Mouse (Mus musculus) kidney, adult 2 months (tissue): ENCODE measurements around the gene Rnft2. TPM values are rescaled to one million over a fixed set of nuclear protein-coding genes. Genes with fewer than 3 reads are reported as not detected.

Experiments used
- DNase-seq: peaks from one replicate; pipeline ENCODE4 v3.0.0; 2021
- H3K27ac ChIP-seq: fragments of 200-500 bp; 2 replicates; pipeline ENCODE4 v1.5.1; 2012; ENCODE audit warnings: low read depth, low read length, control low read depth, inconsistent platforms; ENCODE audit not compliant: insufficient read depth
- H3K27me3 ChIP-seq: fragments of 200-500 bp; replicated peaks from 2 replicates; pipeline ENCODE4 v1.6.1; 2012; ENCODE audit warnings: mild to moderate bottlenecking, moderate library complexity, low read length, inconsistent platforms; ENCODE audit not compliant: control insufficient read depth, insufficient read depth
- H3K36me3 ChIP-seq: fragments of 200-500 bp; 2 replicates; pipeline ENCODE4 v1.6.1; 2012; ENCODE audit warnings: mild to moderate bottlenecking, moderate library complexity, low read length, inconsistent platforms; ENCODE audit not compliant: control insufficient read depth, insufficient read depth
- H3K4me1 ChIP-seq: fragments of 200-500 bp; 2 replicates; pipeline ENCODE4 v1.6.1; 2011; ENCODE audit warnings: low read length; ENCODE audit not compliant: control insufficient read depth, insufficient read depth
- H3K4me3 ChIP-seq: fragments of 200-500 bp; 2 replicates; pipeline ENCODE4 v1.5.1; 2011; ENCODE audit warnings: mild to moderate bottlenecking, low read depth, low read length, control low read depth; ENCODE audit not compliant: insufficient read depth
- CTCF ChIP-seq: fragments of 200-500 bp; conservative IDR thresholded peaks from 2 replicates; pipeline ENCODE4 v1.5.1; 2011; ENCODE audit warnings: low read depth, mild to moderate bottlenecking, control low read depth, low read length, moderate library complexity, mixed read lengths; ENCODE audit not compliant: insufficient read depth, insufficient read length
- POLR2A ChIP-seq: fragments of 200-500 bp; IDR thresholded peaks from one replicate; pipeline ENCODE4 v1.6.1; 2011; ENCODE audit warnings: low read depth, low read length, control low read depth
- WGBS: fragments of 180-500 bp; shearing (Covaris S2); methylation state at CpG from one replicate; pipeline ENCODE4 v1.1.7; 2018; 5-methylcytosine and 5-hydroxymethylcytosine counted together
- polyA plus RNA-seq: library from polyadenylated mRNA; depleted of rRNA; stranded (reverse); fragments of >200 nt; gene quantifications from 2 replicates; pipeline ENCODE4 v1.2.3, GENCODE M21; 2012

The Rnft2 gene
- polyA plus RNA-seq, 1 experiment: 1.8 TPM

DNA sequence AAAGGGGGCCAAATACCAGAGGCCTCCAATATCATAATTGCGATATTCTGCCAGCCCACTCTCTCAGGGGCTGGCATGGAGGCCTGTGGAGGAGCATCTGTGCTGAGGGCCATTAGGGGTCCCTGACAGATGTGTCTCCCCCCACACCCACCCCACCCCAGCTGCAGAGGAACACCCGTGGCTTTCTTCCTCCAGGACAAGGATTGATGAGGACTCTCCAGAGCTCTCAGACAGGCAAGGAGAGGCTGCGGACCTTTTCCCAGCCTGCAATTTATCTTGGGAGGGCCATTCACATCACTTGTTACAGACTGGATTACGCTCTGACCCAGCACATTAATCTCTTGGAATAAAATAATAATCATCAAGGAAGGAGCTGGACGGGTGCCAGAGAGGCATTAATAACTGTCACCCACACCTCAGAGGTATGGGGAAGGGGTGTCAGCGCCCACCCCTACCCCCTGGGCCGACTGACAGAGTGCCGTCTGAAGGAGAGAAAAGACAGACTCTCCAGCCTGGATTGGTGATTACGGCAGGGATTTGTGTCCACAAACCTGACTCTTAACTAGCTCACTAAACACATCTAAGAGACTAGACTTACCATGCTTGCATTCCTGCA is 21.7 kb downstream of the Rnft2 start:
- no peaks in the 10 kb centered on the region for H3K36me3 ChIP-seq
- 61% methylated on average over 9 of the region's 9 CpGs for WGBS
- TF ChIP-seq CTCF: no peak
- no peak for TF ChIP-seq POLR2A
- DNase-seq: no peak
- no peaks in the 10 kb centered on the region for H3K4me1 ChIP-seq
- no peak overlapping the region for H3K4me3 ChIP-seq
- H3K27ac ChIP-seq: no peak overlapping the region
- no peaks in the 10 kb centered on the region for H3K27me3 ChIP-seq

DNA sequence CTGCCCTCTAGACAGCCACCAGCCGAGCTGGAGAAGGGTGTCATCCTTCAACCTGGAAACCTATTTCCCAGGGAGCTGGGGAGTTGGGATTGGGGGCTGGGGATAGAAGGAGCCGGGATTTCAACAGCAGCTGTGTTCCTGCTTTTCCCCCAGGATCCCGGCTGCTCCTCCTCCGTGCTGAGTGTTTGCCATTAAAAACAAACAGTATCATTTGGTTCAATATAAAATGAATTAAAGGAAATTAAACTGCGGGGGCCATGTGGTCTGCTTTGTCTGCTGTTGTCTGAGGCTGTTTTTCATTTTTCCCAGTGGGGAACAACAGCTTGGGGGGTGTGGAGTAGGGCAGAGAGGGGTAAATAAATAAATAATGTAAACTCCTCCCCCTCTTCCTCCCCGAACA is 27.5 kb downstream of the Rnft2 start:
- Histone ChIP-seq H3K27ac (no peak overlapping the region), H3K4me3 (no peak overlapping the region), H3K27me3 (no peaks in the 10 kb centered on the region), H3K4me1 (no peaks in the 10 kb centered on the region), H3K36me3 (no peaks in the 10 kb centered on the region)
- WGBS: 68% methylated on average over 6 of the region's 6 CpGs
- TF ChIP-seq CTCF (no peak), POLR2A (no peak)
- DNase-seq: no peak

DNA sequence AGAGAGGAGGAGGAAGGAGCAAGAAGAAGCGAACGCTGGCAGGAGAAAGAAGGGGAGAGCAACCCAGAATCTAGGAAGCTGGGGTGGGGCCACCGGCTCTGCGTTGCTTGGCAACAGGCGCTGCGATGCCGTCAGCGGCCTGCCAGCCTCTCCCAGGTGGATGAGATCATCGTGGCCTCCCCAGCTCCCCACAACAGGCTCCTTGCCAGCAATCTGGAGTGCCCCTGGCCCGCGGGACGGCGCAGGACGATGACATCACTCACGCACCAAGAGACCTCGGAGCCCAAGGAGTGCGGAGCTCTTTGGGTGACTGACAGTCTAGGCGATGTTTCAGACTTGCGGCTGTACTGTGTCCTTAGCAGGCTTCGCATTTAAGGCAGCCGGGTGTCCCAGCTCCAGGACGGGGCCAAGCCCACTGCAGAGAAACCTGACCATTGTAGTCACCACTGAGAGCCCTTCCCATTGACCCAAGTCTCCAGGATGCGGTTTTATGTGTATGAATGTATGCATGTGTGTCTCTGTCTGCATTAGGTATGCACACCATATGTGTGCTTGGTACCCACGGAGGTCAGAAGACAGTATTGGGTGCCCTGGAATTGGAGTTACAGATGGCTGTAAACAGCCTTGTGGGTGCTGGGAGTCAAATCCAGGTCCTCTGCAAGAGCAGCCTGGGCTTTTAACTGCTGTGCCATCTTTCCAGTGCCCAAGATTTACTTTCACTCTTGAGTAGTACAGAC is 30.3 kb downstream of the Rnft2 start:
- no peaks in the 10 kb centered on the region for H3K27me3 ChIP-seq
- DNase-seq: peak; percentile 41
- no peaks in the 10 kb centered on the region for H3K36me3 ChIP-seq
- H3K4me1 ChIP-seq: no peaks in the 10 kb centered on the region
- H3K27ac ChIP-seq: no peak overlapping the region
- TF ChIP-seq POLR2A: no peak
- no peak for TF ChIP-seq CTCF
- H3K4me3 ChIP-seq: no peak overlapping the region
- WGBS: 8% methylated on average over 24 of the region's 24 CpGs

DNA sequence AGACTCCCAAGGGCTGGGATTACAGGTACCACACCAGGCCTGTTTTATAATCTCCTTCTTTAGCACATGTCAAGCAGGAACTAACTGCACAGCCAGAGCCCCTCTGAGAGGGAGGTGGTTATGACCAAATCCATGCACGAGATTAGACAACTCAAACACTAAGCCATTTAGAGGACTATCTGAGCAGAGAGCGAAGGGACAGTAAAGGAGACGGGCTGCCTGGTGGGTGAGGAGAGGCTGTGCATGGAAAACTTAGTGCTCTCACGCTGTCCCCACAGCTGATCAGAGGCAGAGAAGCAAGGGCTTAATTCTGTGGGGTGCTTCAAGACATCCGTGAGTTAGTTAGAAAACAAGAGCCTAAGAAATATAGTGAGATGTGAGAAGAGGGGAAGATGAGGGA is 30.9 kb downstream of the Rnft2 start:
- Histone ChIP-seq H3K4me3 (no peak overlapping the region), H3K4me1 (no peaks in the 10 kb centered on the region), H3K27ac (no peak overlapping the region), H3K36me3 (no peaks in the 10 kb centered on the region), H3K27me3 (no peaks in the 10 kb centered on the region)
- WGBS: 44% methylated on average over 5 of the region's 5 CpGs
- DNase-seq: no peak
- TF ChIP-seq POLR2A (no peak), CTCF (no peak)

DNA sequence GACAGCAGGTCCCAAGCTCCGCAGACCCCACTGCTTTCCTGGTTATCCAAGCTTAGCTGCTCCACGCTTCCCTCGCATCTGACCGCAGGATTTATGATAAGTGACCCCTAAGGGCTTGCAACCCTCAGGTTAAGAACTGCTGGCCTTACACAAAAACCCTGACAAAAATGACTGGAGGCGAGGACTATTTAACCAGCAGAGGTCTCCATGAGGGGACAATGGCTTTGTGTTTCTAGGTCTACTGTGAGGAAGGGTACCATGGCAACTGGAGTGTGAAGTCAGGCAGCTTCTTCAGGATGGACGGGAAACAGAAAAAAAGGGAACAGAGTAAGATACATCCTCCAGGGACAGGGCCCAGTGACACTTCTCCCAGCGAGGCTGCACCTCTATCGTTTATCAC is 39.1 kb downstream of the Rnft2 start:
- no peak overlapping the region for H3K27ac ChIP-seq
- no peaks in the 10 kb centered on the region for H3K27me3 ChIP-seq
- 76% methylated on average over 8 of the region's 8 CpGs for WGBS
- H3K4me3 ChIP-seq: no peak overlapping the region
- TF ChIP-seq CTCF (no peak), POLR2A (no peak)
- H3K4me1 ChIP-seq: no peaks in the 10 kb centered on the region
- H3K36me3 ChIP-seq: no peaks in the 10 kb centered on the region
- no peak for DNase-seq

DNA sequence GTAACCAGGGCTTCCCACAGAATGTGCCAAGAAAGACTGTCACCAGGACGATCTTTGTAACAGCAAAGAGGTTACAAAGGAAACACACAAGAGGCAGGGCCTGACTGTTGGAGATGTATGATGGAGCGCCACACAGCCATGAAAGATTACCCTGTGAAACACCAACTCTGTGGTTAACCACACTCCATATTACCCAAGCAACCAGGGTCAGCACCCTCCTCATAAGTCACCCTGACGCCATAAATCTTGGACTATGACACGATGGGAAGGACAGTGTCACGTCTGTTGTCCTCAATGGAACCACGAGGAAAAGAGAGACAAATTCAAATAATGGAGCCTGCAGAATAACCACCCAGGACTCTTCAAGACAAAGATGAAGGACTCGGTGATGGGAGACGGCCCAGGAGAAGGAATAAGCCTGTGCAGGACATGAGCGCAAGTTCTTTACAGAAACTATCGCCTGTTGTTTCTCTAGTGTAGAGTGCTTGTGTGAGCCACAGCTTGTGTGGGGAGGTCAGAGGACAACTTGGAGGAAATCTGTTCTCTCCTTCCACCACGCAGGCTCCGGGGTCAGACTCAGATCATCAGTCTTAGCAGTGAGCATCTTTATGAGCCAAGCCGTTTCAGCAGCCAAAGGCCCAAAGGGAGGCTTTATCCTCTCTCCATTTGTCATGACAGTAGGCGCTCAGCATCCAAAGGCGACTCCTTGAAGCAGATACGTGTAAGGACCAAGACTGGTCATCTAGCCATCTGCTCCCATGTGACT is 40.1 kb downstream of the Rnft2 start:
- Histone ChIP-seq H3K36me3 (no peaks in the 10 kb centered on the region), H3K4me3 (no peak overlapping the region), H3K4me1 (no peaks in the 10 kb centered on the region), H3K27ac (no peak overlapping the region), H3K27me3 (no peaks in the 10 kb centered on the region)
- peak; percentile 15 for DNase-seq
- 49% methylated on average over 16 of the region's 16 CpGs for WGBS
- TF ChIP-seq POLR2A (no peak), CTCF (no peak)

DNA sequence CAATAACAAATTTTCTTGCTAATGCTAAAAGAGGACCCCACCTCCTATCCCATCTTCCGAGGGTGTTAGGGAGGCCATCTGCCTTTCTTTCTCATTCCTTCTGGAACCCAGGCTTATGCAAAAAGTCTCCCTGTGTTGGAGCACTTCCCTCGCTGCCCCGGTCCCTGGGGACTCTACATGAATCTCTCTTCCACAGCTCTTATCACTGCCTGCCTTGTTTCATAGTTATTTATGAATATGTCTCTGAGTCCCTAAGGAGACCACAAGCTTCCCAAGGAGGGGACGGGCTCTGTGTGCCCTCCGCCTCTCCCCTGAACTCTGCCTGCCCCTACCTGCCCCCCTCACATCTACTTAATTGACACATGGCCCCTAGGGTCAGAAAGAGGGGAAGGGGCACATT is 45.2 kb downstream of the Rnft2 start:
- 78% methylated on average over 5 of the region's 5 CpGs for WGBS
- DNase-seq: no peak
- H3K27ac ChIP-seq: no peak overlapping the region
- H3K36me3 ChIP-seq: no peaks in the 10 kb centered on the region
- H3K4me3 ChIP-seq: no peak overlapping the region
- TF ChIP-seq POLR2A (no peak), CTCF (no peak)
- no peaks in the 10 kb centered on the region for H3K27me3 ChIP-seq
- no peaks in the 10 kb centered on the region for H3K4me1 ChIP-seq
